Mouse (Mus musculus) layer of hippocampus, postnatal 25 days (tissue): ENCODE results near the gene Spdye4b. TPM values are rescaled to one million over a fixed set of nuclear protein-coding genes. Genes with fewer than 3 reads are reported as not detected.

Experiments
- DNase-seq, 2 experiments: peaks; one replicate each; pipeline ENCODE4 v3.0.0; 2022; ENCODE audit warnings: mixed read lengths in 2 of 2, low spot score in 1 of 2; ENCODE audit errors: extremely low spot score in 1 of 2
- microRNA-seq, 2 experiments: library from miRNA; unstranded; fragments of <30 nt; microRNA quantifications; one replicate each; pipeline ENCODE4 v1.2.0; 2021
- total RNA-seq, 2 experiments: library from RNA; stranded (reverse); gene quantifications; 2 replicates each; pipeline ENCODE4 v1.2.3; 2021

The Spdye4b gene
- total RNA-seq, 2 experiments from 2014 or later: not detected

DNA sequence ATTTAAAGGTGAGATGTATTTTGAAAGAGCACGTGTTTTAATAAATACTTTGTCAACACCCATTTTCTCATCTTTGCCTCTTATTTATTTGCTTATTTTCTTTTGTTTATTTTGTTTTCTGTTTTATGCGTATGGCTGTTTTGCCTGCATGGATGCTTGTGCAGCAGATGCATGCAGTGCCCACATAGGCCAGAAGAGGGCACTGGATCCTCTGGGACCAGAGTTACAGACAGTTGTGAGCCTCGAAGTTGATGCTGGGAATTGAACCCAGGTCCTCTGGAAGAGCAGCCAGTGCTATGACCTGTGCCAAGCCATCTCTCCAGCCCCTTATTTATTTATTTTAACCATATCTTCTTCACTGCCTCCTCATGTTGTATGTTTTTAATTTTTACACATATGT is 24.2 kb downstream of the Spdye4b start:
- DNase-seq: no peak

DNA sequence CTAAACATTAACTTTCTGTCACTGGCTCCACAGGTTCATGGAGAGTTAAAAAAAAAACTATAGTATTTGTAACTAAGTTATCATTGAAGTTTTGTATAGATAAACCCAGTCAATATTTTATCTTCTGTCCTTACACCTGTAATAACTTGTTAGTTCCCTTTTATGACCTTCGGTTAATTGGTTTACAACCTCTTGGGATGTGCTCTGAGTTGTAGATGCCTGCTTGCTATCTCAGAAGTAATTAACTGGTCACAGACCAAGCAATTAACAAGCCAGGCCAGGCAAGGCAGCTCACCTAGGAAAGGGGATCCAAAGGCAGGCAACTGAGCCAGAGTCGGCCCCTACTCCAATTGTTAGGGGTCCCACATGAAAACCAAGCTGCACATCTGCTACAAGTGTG is 33.0 kb downstream of the Spdye4b start:
- no peak for DNase-seq

DNA sequence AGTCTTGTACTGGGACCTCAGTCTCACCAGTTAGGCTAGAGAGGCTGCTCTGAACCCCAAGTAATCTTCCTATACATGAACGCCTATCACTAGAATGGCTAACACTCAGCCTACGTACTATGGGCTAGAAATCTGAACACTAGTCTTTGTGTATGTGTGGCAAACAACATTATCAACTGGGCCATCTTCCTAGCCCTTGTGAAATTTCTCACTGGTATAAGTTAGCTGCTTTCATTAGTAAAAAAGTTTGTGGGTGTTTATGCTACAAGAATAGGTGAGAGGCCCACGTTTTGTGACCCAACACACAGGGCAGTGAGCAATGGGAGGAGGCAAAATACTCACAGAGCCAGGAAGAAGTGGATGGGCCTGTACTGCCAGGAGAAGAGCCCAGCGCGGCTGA is 40.2 kb downstream of the Spdye4b start:
- no peak for DNase-seq

DNA sequence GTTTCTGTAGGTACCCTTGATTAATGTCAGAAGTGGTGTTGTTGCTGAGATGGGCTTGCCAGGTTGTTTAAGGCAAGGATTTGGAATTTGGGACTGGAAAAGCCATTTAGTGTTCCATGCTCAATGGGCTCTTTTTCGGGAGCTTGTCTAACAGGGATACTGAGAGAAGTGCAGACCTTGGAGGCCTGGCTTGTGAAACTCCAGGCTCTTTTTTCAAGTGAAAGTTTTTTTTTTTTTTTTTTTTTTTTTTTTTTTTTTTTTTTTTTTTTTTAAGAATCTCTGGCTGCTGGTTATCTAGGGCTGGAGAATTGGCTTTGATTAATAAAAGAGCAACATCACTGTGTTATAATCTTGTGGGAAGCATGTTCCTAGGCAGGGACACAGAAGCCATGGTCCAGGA is 41.5 kb downstream of the Spdye4b start:
- DNase-seq: no peak

DNA sequence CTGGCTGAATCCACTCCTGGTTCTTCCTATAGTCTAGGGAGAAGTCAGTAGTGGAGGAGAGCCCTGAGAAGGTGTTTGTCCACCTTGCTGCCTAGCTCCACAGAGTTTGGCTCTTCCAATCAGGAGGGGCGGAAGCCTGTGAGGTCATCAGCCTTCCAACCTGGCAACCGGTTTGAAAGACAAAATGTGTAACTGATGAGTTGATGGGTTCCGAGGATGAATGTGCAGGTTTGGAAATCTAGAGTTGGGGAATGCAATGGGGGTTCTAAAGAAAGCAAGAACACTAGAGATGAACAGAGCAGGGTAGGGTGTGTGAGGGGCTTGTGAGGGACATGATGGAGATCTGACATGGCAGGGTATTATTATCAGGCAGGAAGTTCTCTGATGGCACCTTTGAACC is 46.0 kb downstream of the Spdye4b start, which contains the start of gene Spdye4a:
Spdye4a (minus strand) TSS at position 101 of the 400 bp plus-strand sequence.
- no peak for DNase-seq

DNA sequence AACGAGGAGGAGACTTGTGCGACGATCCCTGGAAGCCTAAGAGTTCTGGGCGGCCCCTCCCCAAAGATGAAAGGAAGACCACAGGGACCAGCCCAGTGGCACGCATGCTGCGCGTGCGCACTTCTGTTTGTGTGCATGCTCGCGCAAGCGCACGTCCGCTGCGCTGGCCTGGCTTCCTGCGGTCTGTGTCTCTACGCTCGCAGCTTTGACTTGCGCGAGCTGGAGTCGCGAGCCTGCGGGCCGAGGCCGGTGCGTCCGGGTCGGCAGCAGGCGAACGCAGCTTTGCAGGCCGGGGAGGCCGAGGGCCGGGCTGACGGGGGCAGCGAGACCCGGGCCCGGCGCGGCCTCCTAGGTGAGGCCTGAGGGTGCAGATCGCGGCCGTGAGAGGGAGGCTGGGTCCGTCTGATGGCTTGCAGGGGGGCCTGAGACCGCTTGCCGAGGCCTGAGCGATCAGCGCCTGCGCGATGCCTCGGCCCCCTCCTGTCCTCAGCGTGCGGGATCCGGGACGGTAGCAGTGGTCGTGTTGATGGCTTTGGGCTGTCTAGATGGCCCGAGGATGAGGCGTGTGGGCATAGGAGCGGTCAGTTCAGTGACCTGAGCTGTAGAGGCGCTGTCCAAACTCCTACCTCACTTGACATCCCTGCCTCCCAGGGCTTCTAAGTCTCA is 54.3 kb downstream of the Spdye4b start, which contains the start of gene Zfp12:
Zfp12 (plus strand) TSS at position 136 of the 666 bp plus-strand sequence.
- DNase-seq: peak; percentile 82 to 86

DNA sequence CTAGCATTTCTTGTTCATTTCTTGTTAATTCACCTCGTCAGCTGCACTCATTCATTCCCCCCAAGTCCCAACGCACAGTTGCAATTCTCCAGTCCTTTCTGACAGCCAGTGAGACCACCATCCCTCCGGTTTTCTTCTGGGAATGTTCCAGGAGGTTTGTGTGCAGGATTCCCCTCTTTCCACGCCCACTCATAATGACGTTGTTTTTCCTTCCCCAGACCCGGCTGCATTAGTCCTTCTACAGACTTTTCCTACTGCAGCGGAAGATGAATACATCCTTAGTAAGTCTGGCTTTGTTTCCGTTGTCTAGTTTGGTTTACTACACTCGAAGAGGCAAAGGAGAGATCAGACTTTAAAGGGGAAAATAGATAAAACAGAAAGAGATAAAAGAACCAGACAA is 55.2 kb downstream of the Spdye4b start:
- no peak for DNase-seq

DNA sequence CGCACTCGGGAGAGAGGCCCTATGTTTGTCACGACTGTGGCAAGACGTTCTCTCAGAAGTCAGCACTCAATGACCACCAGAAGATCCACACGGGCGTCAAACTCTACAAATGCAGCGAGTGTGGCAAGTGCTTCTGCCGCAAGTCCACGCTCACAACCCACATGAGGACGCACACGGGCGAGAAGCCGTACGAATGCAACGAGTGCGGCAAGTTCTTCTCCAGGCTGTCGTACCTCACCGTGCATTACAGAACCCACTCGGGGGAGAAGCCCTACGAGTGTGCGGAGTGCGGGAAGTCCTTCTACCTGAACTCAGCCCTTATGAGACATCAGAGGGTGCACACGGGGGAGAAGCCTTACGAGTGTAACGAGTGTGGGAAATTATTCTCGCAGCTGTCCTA is 64.1 kb downstream of the Spdye4b start:
- DNase-seq: no peak

DNA sequence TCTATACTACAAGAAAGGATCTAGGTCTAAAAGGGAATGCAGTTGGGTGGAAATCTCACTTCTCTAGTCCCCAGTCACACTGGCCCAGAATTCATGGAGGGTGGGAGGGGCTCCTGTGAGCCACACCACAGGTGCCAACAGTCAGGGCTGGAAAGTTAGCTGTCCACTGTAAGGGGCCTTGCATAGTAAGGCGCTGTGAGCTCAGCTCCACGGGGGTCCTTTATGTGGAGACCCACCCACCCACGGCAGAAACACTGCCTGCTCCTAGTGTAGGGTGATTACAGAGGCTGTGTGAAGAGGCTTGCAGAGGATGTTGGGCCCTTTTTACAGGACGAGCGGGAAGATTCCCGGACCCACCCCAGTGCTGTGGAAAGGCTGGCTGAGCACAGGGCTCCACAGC is 71.2 kb downstream of the Spdye4b start:
- no peak for DNase-seq

DNA sequence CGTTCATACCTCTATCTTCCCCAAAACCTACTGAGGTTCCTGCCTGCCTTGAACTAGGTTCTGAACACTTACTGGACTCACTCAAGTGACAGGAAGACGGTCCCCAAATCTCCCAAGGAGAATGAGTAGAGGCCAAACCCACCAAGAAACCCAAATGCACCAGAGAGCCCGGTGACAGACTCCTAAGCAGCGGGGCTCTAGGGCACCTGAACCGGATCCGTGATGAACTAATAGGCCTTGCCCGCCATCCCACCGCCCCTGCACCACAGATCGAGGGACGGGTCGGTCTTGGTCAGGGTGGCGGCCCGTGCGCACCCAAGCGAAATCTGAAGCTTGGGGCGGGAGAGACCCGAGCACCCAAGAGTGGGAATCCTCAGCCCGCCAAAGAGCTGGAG is 72.0 kb downstream of the Spdye4b start:
- no peak for DNase-seq

DNA sequence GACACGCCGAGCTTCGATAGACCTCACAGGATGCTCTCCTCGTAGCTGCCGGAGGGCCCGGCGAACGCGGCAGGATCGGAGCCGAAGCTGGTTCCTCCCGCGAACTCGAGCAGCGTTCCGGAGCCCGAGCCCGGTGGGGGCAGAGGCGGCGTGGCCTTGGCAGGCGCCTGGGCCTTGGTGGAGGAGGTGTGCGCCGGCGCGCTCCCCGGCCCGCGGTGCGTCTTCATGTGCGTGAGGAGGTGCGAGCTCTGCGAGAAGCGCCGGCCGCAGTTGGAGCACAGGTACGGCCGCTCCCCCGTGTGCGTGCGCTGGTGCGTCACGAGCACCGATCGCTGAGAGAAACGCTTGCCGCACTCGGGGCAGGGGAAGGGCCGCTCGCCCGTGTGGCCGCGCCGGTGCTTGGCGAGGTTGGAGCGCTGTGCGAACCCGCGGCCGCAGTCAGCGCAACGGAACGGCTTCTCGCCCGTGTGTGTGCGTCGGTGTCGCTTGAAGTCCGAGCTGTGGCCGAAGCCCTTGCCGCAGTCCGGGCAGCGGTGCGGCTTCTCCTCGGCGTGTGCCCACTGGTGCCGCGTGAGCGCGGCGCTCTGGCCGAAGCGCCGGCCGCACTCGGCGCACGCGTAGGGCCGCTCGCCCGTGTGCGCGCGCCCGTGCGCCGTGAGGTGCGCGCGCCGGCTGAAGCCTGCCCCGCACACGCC is 72.5 kb downstream of the Spdye4b start:
- no peak for DNase-seq

DNA sequence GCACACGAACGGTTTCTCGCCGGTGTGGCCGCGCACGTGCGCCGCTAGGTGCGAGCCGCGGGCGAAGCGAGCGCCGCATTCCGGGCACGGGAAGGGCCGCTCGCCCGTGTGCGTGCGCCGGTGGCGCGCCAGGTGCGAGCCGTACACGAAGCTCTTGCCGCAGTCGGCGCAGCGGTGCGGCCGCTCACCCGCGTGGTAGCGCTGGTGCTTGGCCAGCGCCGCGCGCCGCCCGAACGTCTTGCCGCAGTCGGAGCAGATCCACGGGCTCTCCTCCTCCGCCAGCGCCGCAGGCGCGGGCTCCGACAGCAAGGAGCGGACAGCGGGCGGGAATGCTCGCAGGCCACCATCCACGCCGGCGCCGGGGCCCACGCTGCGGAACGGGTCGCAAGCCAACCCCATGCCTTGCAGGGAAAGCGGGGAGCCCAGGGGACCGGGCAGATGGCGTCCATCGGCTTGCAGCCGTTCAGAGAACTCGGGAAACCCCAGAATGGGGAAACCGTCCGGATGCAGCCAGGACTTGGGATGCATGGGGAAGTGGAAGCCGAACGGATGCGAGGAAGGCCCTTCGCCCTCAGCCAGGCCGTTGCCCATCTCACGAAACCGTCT is 73.2 kb downstream of the Spdye4b start:
- no peak for DNase-seq

Small RNA genes lying within 50 kb of the gene (microRNA-seq; reads per million reads assigned to microRNA genes)
- gene Gm44405: 0 reads per million in 2 experiments

Other genes with a start within 250 kb of the Spdye4b start
- gene Fscn1, start 220.7 kb upstream of the Spdye4b start, total RNA-seq: 100 to 1,000 TPM; 229 to 232 TPM
- 10 to 100 TPM; 46.6 to 47.5 TPM for gene Rnf216, start 68.0 kb upstream of the Spdye4b start, total RNA-seq
- under 1 TPM; 0.10 to 0.21 TPM for gene Olfr718-ps1, start 33.4 kb upstream of the Spdye4b start, total RNA-seq
- 10 to 100 TPM; 12.8 to 15.2 TPM for gene Rbak, start 242 bp upstream of the Spdye4b start, total RNA-seq
- not detected for gene Spdye4a, start 45.9 kb downstream of the Spdye4b start, total RNA-seq
- gene Zfp12, start 54.1 kb downstream of the Spdye4b start, total RNA-seq: 10 to 100 TPM; 28.4 to 31.2 TPM
- 10 to 100 TPM; 22.0 to 22.5 TPM for gene Zfp316, start 89.0 kb downstream of the Spdye4b start, total RNA-seq
- 1 to 10 TPM; 5.5 to 6.6 TPM for gene Zfp853, start 112.6 kb downstream of the Spdye4b start, total RNA-seq
- 10 to 100 TPM; 23.4 to 25.2 TPM for gene E130309D02Rik, start 134.3 kb downstream of the Spdye4b start, total RNA-seq
- gene Zdhhc4, start 148.2 kb downstream of the Spdye4b start, total RNA-seq: 10 to 100 TPM; 41.8 to 49.9 TPM
- gene Grid2ip, start 176.3 kb downstream of the Spdye4b start, total RNA-seq: 1 to 10 TPM; 1.1 to 1.4 TPM
- 10 to 100 TPM; 34.6 to 39.0 TPM for gene Kdelr2, start 222.8 kb downstream of the Spdye4b start, total RNA-seq